ENCODE assay signal across 30 mouse cellular contexts in the genomic region with DNA sequence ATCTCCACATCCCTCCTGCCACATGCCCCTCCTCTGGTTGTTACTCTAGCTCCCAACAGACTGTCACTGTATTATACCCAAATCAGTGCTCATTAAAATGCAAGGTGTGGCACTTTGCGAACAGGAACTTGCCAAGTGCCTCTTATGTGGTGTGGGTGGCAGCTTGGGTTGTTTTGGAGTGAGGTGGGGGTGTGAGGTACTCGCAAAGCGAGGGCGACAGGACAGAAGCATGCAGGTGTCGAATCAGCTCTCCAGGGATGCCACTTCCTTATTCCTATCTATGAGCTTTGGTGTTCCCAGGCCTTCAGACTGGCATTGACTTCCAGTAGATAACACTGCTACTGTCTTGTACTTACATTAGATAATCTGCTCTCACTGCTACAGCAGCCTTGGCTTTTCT. TPM values are rescaled to one million over a fixed set of nuclear protein-coding genes. Genes with fewer than 3 reads are reported as not detected.
DNase-seq lines count a peak whose midpoint lies in the region; ATAC-seq lines count a peak whose summit lies in the region.
"Had no signal": no experiment of that assay in that cellular context is flagged by ENCODE, and none has a peak within 500 bp of the region (broad histone marks: within the 10 kb centered on the region; RNA-seq: fewer than 3 reads in every experiment).

No protein-coding gene starts in this region.

- no peak overlapping the region for H3K4me3 ChIP-seq in forebrain, embryonic 14.5 days (ENCODE audit: low read depth, low read length)
- H3K4me3 ChIP-seq: embryonic facial prominence, embryonic 15.5 days; heart, embryonic 12.5 days; midbrain, embryonic 13.5 days; neural tube, embryonic 12.5 days had no signal

- H3K4me2 ChIP-seq in forebrain, embryonic 14.5 days (ENCODE audit: low read length): no peak overlapping the region
- H3K4me2 ChIP-seq: embryonic facial prominence, embryonic 15.5 days; heart, embryonic 12.5 days; midbrain, embryonic 13.5 days; neural tube, embryonic 12.5 days had no signal

- no peaks in the 10 kb centered on the region for H3K4me1 ChIP-seq in forebrain, embryonic 14.5 days (ENCODE audit: control insufficient read depth, insufficient read depth, low read length)
- H3K4me1 ChIP-seq: heart, embryonic 12.5 days had no signal

- no peaks in the 10 kb centered on the region for H3K36me3 ChIP-seq in forebrain, embryonic 14.5 days (ENCODE audit: control insufficient read depth, insufficient read depth, low read length)
- H3K36me3 ChIP-seq: embryonic facial prominence, embryonic 15.5 days; heart, embryonic 12.5 days; midbrain, embryonic 13.5 days; neural tube, embryonic 12.5 days had no signal

- no peaks in the 10 kb centered on the region for H3K9me3 ChIP-seq in forebrain, embryonic 14.5 days (replicated peaks; ENCODE audit: control insufficient read depth, low read length)
- H3K9me3 ChIP-seq: embryonic facial prominence, embryonic 15.5 days; heart, embryonic 12.5 days; neural tube, embryonic 12.5 days had no signal

- no peak overlapping the region for H3K27ac ChIP-seq in forebrain, embryonic 14.5 days (ENCODE audit: low read depth, low read length)
- H3K27ac ChIP-seq: embryonic facial prominence, embryonic 15.5 days; hindbrain, postnatal 0 days; midbrain, embryonic 13.5 days; neural tube, embryonic 12.5 days had no signal

- ATAC-seq in megakaryocyte progenitor cell, adult 5-6 weeks (replicated peaks; ENCODE audit: poor library complexity): peak; percentile 26
- ATAC-seq in forebrain, embryonic 14.5 days: no peak
- ATAC-seq: forebrain, embryonic 16.5 days; hindbrain, postnatal 0 days; intestine, embryonic 16.5 days; liver, postnatal 0 days; midbrain, embryonic 13.5 days had no signal

- DNase-seq in thymus, postnatal 14 days: peak; percentile 28
- no peak for DNase-seq in thymus, adult 18-20 months
- peak; percentile 75 for DNase-seq in T-cell, adult 2 months (ENCODE audit: low spot score)
- DNase-seq in heart, adult 8-10 months (ENCODE audit: low spot score): no peak
- no peak for DNase-seq in layer of hippocampus, postnatal 36 days
- DNase-seq in forebrain, embryonic 14.5 days (ENCODE audit: low spot score): no peak
- DNase-seq: adrenal gland, postnatal 25 days; cerebellum, adult 9-10 months; gastrocnemius, postnatal 36 days; heart, postnatal 14 days; kidney, adult 9 months; kidney, postnatal 14 days; liver, postnatal 0 days; lung, postnatal 10 days had no signal

- no peaks in the 10 kb centered on the region for H3K27me3 ChIP-seq in forebrain, embryonic 14.5 days (replicated peaks; ENCODE audit: control insufficient read depth, insufficient read depth, low read length)
- H3K27me3 ChIP-seq: embryonic facial prominence, embryonic 15.5 days; heart, embryonic 12.5 days; midbrain, embryonic 13.5 days; neural tube, embryonic 12.5 days had no signal

- no peak overlapping the region for H3K9ac ChIP-seq in forebrain, embryonic 14.5 days (ENCODE audit: low read length)
- H3K9ac ChIP-seq: embryonic facial prominence, embryonic 15.5 days; heart, embryonic 12.5 days; liver, postnatal 0 days; midbrain, embryonic 13.5 days; neural tube, embryonic 12.5 days had no signal

- 90% methylated on average over 5 of the region's 5 CpGs for WGBS in forebrain, embryonic 14.5 days

RNA-seq across cellular contexts. Expression of a gene that starts 21.0 kb away (rescaled TPM):
- not detected in 2 replicates for total RNA-seq in megakaryocyte progenitor cell, adult 5-6 weeks (2015)
- total RNA-seq in megakaryocyte progenitor cell, adult 5-6 weeks (2017): not detected in 2 replicates
- total RNA-seq in heart, adult 8-10 months (2022): not detected
- total RNA-seq in layer of hippocampus, postnatal 36 days (2021): under 1 TPM; 0.30 to 0.35 TPM
- not detected in 2 replicates for polyA plus RNA-seq in forebrain, embryonic 14.5 days (2014; fragmentation: Nextera tagmentation; extraction: Ambion mirVana)
- total RNA-seq: adrenal gland, postnatal 25 days; gastrocnemius, adult 18-20 months; gastrocnemius, postnatal 36 days; heart, postnatal 14 days; hindbrain, postnatal 0 days; liver, adult 2 months; megakaryocyte, adult 5-6 weeks; monocyte, adult 5-6 weeks had no signal
- polyA plus RNA-seq: C2C12; embryonic facial prominence, embryonic 15.5 days; forebrain, embryonic 16.5 days; heart, embryonic 12.5 days; hindbrain, embryonic 11.5 days; hindbrain, postnatal 0 days; intestine, embryonic 16.5 days; limb, embryonic 11.5 days; liver, adult 2 months; liver, postnatal 0 days; neural tube, embryonic 12.5 days; stomach, embryonic 14.5 days had no signal

Comparison
In these comparisons a context has a peak if more than half of its experiments do, and no peak if none do; other contexts are left out.
1. DNase-seq: peak in thymus, postnatal 14 days (single experiment) and T-cell, adult 2 months (single experiment); none in thymus, adult 18-20 months (0 of 2), heart, adult 8-10 months (single experiment), layer of hippocampus, postnatal 36 days (0 of 2) and forebrain, embryonic 14.5 days (single experiment).